Mouse (Mus musculus): Measurements from ENCODE around the gene Esf1. TPM values are rescaled to one million over a fixed set of nuclear protein-coding genes. Genes with fewer than 3 reads are reported as not detected.
"Not testable (repeated sequence)": the region's sequence is repeated elsewhere in the genome, so short reads cannot be mapped to it uniquely, and the experiment has no call there.

Gene Esf1
- polyA plus RNA-seq (2014; fragmentation: Nextera tagmentation; extraction: Ambion mirVana), result 10.2 and 13.1 TPM in 2 replicates

DNA sequence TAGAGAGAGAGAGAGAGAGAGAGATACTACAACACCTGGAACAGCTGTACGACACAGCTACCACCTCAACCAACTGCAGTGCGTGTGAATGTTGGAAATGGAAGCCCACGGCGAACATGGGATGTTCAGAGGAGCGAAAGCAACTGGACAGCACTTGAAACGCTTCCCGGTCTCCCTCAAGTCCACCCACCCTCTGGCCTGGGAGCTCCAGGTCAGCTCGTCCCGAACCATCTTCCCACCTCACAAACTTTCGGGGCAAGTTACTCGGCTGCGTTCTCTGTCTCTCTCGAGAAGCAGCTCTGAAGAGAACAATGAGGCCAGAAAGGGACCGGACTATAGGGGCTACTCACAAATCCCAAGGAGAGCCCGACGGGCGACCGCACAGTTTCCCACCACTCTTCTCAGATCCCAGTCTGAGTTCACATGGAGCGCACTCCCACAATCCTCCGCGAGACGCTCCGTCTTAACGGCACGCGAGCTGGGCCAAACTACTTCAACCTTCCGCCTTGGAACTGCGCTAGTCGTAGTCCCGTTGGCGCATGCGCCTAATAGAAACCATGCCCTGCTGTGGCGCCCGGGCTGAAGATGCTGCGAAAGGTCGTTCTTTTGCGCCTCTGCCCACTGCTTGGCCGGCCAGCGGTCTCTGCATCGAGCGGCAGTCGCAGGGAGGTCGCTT is at the start of gene Esf1, which contains the start of gene Ndufaf5:
Gene Esf1 (minus strand): TSS at position 438 of the 676 bp plus-strand sequence.
Gene Ndufaf5 (plus strand): TSS at position 523 of the 676 bp plus-strand sequence.
- H3K4me2 ChIP-seq (ENCODE audit: low read length), result peak within 1 kb of the TSS; percentile 90
- peaks cover 10% of the 10 kb centered on the region; the same call in 1 of the 2 replicates for H3K4me1 ChIP-seq (ENCODE audit: control insufficient read depth, insufficient read depth, low read length)
- DNase-seq (ENCODE audit: low spot score) (peak; percentile 99), ATAC-seq (peak; percentile 98)
- H3K27ac ChIP-seq (ENCODE audit: low read depth, low read length), result peak within 1 kb of the TSS; percentile 50; the same call in 1 of the 2 replicates
- H3K27me3 ChIP-seq (replicated peaks; ENCODE audit: control insufficient read depth, insufficient read depth, low read length), result no peaks in the 10 kb centered on the region
- peak within 1 kb of the TSS; percentile 74 for H3K4me3 ChIP-seq (ENCODE audit: low read depth, low read length)
- H3K9ac ChIP-seq (ENCODE audit: low read length), result peak within 1 kb of the TSS; percentile 85
- under 1% methylated on average over 43 of the region's 43 CpGs for WGBS
- peaks cover 12% of the 10 kb centered on the region for H3K36me3 ChIP-seq (ENCODE audit: control insufficient read depth, insufficient read depth, low read length)
- H3K9me3 ChIP-seq (replicated peaks; ENCODE audit: control insufficient read depth, low read length), result no peaks in the 10 kb centered on the region

DNA sequence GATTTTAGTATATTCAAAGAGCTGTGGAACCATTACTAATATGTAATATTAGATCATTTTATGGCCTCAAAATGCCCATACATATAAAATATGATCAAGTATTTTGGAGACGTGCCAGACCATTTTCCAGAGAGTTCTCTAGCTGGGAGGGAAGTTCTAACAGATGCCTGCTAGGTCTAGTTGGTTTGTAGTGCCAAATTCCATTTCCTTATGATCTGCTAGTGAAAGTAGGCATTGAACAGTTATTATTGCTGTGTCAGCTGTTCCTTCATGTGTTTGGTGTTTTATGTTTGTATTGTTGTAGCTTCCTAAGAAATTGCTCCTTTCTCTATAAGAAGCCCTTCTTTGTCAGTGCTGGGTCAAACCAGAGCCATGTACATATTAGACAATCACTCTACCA is 45.6 kb upstream of the Esf1 start:
- Histone ChIP-seq H3K27ac (ENCODE audit: low read depth, low read length) (no peak overlapping the region), H3K36me3 (ENCODE audit: control insufficient read depth, insufficient read depth, low read length) (no peaks in the 10 kb centered on the region), H3K9ac (ENCODE audit: low read length) (no peak overlapping the region), H3K4me2 (ENCODE audit: low read length) (no peak overlapping the region), H3K4me3 (ENCODE audit: low read depth, low read length) (no peak overlapping the region), H3K4me1 (ENCODE audit: control insufficient read depth, insufficient read depth, low read length) (no peaks in the 10 kb centered on the region), H3K27me3 (replicated peaks; ENCODE audit: control insufficient read depth, insufficient read depth, low read length) (no peaks in the 10 kb centered on the region), H3K9me3 (replicated peaks; ENCODE audit: control insufficient read depth, low read length) (no peaks in the 10 kb centered on the region)
- WGBS, result 74% methylated on average over 1 of the region's 1 CpGs
- ATAC-seq (no peak), DNase-seq (ENCODE audit: low spot score) (peak; percentile 51)

DNA sequence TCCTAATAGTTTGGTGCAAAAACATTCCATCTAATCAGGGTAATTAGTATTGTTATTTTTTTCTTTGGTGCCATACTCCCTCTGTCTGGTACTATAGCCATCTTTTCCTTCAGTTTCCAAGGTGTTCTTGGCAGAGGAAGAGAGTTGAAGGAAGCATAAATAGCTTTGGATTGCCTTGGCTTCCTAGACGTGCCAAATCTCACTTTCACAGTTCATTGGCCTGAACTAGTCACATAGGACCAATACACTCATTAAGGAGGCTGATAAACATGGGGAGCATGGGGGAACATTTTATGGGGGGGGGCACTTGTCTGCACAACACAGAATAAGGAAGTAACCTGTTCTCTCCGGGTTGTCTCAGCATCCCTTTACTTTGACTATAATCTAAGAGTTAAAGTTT is 45.1 kb upstream of the Esf1 start:
- no peak overlapping the region for H3K4me2 ChIP-seq (ENCODE audit: low read length)
- ATAC-seq, result peak; percentile 52; the same call in 1 of the 2 replicates
- no peak overlapping the region for H3K4me3 ChIP-seq (ENCODE audit: low read depth, low read length)
- H3K4me1 ChIP-seq (ENCODE audit: control insufficient read depth, insufficient read depth, low read length), result no peaks in the 10 kb centered on the region
- H3K27me3 ChIP-seq (replicated peaks; ENCODE audit: control insufficient read depth, insufficient read depth, low read length), result no peaks in the 10 kb centered on the region
- H3K36me3 ChIP-seq (ENCODE audit: control insufficient read depth, insufficient read depth, low read length), result no peaks in the 10 kb centered on the region
- H3K27ac ChIP-seq (ENCODE audit: low read depth, low read length), result no peak overlapping the region
- H3K9ac ChIP-seq (ENCODE audit: low read length), result no peak overlapping the region
- WGBS, result 68% methylated on average over 2 of the region's 2 CpGs
- peak; percentile 44 for DNase-seq (ENCODE audit: low spot score)
- H3K9me3 ChIP-seq (replicated peaks; ENCODE audit: control insufficient read depth, low read length), result no peaks in the 10 kb centered on the region

DNA sequence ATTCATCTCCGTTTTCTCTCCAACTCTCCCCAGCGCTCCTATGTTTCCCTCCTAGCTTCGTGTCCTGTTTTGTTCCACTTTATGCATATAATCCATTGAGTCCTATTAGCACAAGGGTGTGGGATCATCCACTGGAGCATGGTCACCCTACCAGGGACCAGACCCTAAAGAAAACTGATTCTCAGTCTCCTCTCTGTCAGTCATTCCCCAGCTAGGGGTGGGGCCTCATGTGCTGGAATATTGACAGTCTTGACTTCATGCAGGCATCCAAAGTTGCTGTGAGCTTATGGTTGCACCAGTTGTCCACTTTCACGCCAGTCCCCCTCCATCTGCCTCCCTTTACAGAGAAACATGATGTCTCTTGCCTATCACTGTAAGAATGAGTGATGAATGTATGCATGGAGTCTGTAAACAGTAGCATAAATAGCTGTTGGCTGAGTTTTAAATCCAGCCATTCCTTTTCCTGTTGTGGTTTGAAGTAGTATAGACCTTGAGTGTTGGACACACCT is 44.2 kb upstream of the Esf1 start:
- no peak overlapping the region for H3K27ac ChIP-seq (ENCODE audit: low read depth, low read length)
- H3K4me3 ChIP-seq (ENCODE audit: low read depth, low read length), result no peak overlapping the region
- DNase-seq (ENCODE audit: low spot score), result peak; percentile 20
- no peaks in the 10 kb centered on the region for H3K4me1 ChIP-seq (ENCODE audit: control insufficient read depth, insufficient read depth, low read length)
- H3K4me2 ChIP-seq (ENCODE audit: low read length), result no peak overlapping the region
- H3K9ac ChIP-seq (ENCODE audit: low read length), result no peak overlapping the region
- peak; percentile 38; the same call in 1 of the 2 replicates for ATAC-seq
- 94% methylated on average over 4 of the region's 4 CpGs for WGBS
- H3K36me3 ChIP-seq (ENCODE audit: control insufficient read depth, insufficient read depth, low read length), result no peaks in the 10 kb centered on the region
- H3K27me3 ChIP-seq (replicated peaks; ENCODE audit: control insufficient read depth, insufficient read depth, low read length), result no peaks in the 10 kb centered on the region
- H3K9me3 ChIP-seq (replicated peaks; ENCODE audit: control insufficient read depth, low read length), result no peaks in the 10 kb centered on the region

DNA sequence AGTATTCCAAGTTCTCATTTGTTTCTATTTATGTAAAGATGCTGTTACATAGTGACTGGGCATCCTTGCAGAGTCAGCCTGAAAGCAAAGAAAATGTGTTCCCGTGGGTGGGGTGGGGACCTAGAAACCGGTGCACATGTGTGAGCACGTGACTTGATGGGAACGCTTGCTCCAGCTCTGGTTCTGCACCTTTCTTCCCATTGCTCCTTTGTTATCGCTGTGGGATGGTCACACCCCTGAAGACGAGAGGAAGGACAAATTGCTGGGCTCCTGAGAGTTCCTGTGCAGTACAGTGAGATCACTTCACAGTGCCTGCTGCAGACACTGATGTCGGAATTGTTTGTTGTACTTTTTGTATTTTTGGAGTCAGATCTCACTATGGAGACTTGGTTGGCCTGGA is 33.4 kb upstream of the Esf1 start:
- Histone ChIP-seq H3K9ac (ENCODE audit: low read length) (no peak overlapping the region), H3K4me3 (ENCODE audit: low read depth, low read length) (no peak overlapping the region), H3K27ac (ENCODE audit: low read depth, low read length) (no peak overlapping the region), H3K4me2 (ENCODE audit: low read length) (no peak overlapping the region), H3K27me3 (replicated peaks; ENCODE audit: control insufficient read depth, insufficient read depth, low read length) (no peaks in the 10 kb centered on the region), H3K4me1 (ENCODE audit: control insufficient read depth, insufficient read depth, low read length) (no peaks in the 10 kb centered on the region), H3K9me3 (replicated peaks; ENCODE audit: control insufficient read depth, low read length) (no peaks in the 10 kb centered on the region), H3K36me3 (ENCODE audit: control insufficient read depth, insufficient read depth, low read length) (peaks cover 45% of the 10 kb centered on the region)
- ATAC-seq, result no peak
- no peak for DNase-seq (ENCODE audit: low spot score)
- WGBS, result 95% methylated on average over 7 of the region's 7 CpGs

DNA sequence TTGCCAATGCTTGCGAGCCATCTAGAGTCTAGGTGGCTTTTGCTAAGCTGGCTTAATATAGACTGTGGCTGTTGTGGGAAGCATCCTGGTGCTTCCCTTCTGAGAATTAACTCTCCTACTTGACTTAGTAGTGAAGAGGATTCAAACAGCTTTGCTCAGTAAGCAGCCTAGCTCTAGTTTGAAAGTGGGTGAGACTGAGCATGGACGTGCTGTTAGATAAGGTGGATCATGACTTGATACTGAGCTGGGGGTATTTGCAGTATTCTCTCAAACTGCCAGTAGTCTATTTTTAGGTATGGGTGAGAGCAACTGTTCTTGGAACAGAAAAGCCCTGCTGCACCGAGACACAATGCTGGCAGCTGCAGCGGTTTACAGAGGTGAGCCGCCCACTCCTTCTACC is 32.2 kb upstream of the Esf1 start:
- H3K9me3 ChIP-seq (replicated peaks; ENCODE audit: control insufficient read depth, low read length), result no peaks in the 10 kb centered on the region
- H3K27me3 ChIP-seq (replicated peaks; ENCODE audit: control insufficient read depth, insufficient read depth, low read length), result no peaks in the 10 kb centered on the region
- no peak overlapping the region for H3K27ac ChIP-seq (ENCODE audit: low read depth, low read length)
- ATAC-seq (no peak), DNase-seq (ENCODE audit: low spot score) (no peak)
- no peaks in the 10 kb centered on the region for H3K4me1 ChIP-seq (ENCODE audit: control insufficient read depth, insufficient read depth, low read length)
- H3K4me3 ChIP-seq (ENCODE audit: low read depth, low read length), result no peak overlapping the region
- H3K9ac ChIP-seq (ENCODE audit: low read length), result no peak overlapping the region
- H3K36me3 ChIP-seq (ENCODE audit: control insufficient read depth, insufficient read depth, low read length), result peaks cover 52% of the 10 kb centered on the region
- H3K4me2 ChIP-seq (ENCODE audit: low read length), result no peak overlapping the region
- WGBS, result 88% methylated on average over 5 of the region's 5 CpGs

DNA sequence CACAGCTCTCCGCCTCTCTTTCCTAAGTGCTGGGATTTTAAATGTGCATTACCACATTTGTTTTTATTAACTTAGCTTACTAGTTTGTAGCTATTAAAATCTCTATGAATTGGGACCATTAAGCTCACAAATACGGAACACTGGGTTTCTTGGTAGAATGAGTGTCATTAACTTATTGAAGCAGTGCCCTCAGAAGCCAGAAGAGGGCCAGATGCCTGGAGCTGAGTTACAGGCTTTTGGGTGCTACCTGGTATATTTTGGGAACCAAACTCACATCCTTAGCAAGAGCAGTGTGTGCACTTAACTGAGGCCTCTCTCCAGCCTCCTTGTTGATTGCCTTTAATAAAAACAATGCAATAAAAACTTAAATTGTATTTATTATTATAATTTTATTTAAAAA is 30.3 kb upstream of the Esf1 start:
- Histone ChIP-seq H3K27ac (ENCODE audit: low read depth, low read length) (no peak overlapping the region), H3K4me2 (ENCODE audit: low read length) (no peak overlapping the region), H3K4me3 (ENCODE audit: low read depth, low read length) (no peak overlapping the region), H3K4me1 (ENCODE audit: control insufficient read depth, insufficient read depth, low read length) (no peaks in the 10 kb centered on the region), H3K9me3 (replicated peaks; ENCODE audit: control insufficient read depth, low read length) (no peaks in the 10 kb centered on the region), H3K36me3 (ENCODE audit: control insufficient read depth, insufficient read depth, low read length) (peaks cover 50% of the 10 kb centered on the region), H3K27me3 (replicated peaks; ENCODE audit: control insufficient read depth, insufficient read depth, low read length) (no peaks in the 10 kb centered on the region), H3K9ac (ENCODE audit: low read length) (no peak overlapping the region)
- 86% methylated on average over 2 of the region's 2 CpGs for WGBS
- DNase-seq (ENCODE audit: low spot score), result no peak
- ATAC-seq, result no peak

DNA sequence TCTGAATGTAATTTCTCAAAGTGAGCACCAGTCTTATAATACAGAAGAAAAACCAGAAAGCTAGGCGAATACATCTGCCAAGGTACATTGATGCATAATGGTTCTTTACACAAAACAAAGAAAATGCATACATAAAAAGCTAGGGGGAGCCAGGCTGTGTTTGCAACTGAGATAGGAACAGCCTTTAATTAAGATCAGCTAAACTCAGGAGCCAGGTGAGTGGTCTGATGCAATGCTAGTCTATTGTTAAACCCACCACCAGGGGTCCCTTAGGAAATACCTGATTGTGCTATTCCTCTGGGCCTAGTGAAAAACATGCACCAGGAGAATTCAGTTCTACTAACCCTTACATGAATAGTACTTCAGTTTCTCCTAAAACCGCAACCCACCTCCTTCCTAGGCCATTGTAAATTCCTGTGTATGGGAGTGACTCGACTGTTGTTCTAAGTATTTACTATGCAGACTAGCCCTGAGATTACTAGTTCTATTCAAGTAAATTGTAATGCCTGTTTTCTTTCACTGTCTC is 15.4 kb upstream of the Esf1 start:
- not testable (repeated sequence) for H3K4me2 ChIP-seq (ENCODE audit: low read length); ATAC-seq; H3K9ac ChIP-seq (ENCODE audit: low read length); H3K4me1 ChIP-seq (ENCODE audit: control insufficient read depth, insufficient read depth, low read length); H3K9me3 ChIP-seq (replicated peaks; ENCODE audit: control insufficient read depth, low read length); DNase-seq (ENCODE audit: low spot score); H3K4me3 ChIP-seq (ENCODE audit: low read depth, low read length); H3K27me3 ChIP-seq (replicated peaks; ENCODE audit: control insufficient read depth, insufficient read depth, low read length); H3K27ac ChIP-seq (ENCODE audit: low read depth, low read length)
- WGBS, result 86% methylated on average over 3 of the region's 3 CpGs
- peaks cover 37% of the 10 kb centered on the region for H3K36me3 ChIP-seq (ENCODE audit: control insufficient read depth, insufficient read depth, low read length)
